Mouse (Mus musculus): Measurements from ENCODE around the gene Tnfsf9. TPM values are rescaled to one million over a fixed set of nuclear protein-coding genes. Genes with fewer than 3 reads are reported as not detected.

The Tnfsf9 gene
- polyA plus RNA-seq, 1 experiment from 2014 or later, result 4.2 TPM

- Histone ChIP-seq H3K27ac (replicated peaks) (no peak overlapping the region), H3K4me3 (no peak overlapping the region), H3K9ac (no peak overlapping the region), H3K4me2 (no peak overlapping the region), H3K36me3 (no peaks in the 10 kb centered on the region), H3K27me3 (peaks cover 42% of the 10 kb centered on the region), H3K9me3 (no peaks in the 10 kb centered on the region), H3K4me1 (replicated peaks) (peaks cover 14% of the 10 kb centered on the region)
- 79% methylated on average over 1 of the region's 1 CpGs for WGBS
- ATAC-seq (ENCODE audit: low read depth), result no peak
Observed at GRCm38 (mm10) chr17:57145115-57145514, 40.0 kb downstream of the Tnfsf9 start.

DNA sequence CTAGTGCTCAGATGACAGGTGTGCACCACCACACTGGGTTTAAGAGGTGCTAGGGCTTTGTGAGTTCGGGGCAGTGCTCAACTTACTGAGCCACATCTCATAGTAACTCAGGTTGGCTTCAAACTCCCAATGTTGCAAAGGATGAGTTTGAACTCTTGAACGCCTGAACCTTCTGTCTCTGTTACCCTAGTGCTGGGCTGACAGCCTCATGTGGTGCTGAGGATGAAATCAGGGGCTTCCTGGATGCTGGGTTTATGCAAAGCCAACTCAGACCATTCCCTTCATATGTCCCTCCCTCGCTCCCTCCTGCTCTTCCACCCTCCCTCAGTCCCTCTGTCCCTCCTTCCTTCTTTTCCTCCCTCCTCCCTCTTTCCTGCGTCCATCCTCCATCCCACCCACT is 43.2 kb downstream of the Tnfsf9 start:
- Histone ChIP-seq H3K4me2 (no peak overlapping the region), H3K4me1 (replicated peaks) (peaks cover 14% of the 10 kb centered on the region), H3K27me3 (peaks cover 52% of the 10 kb centered on the region), H3K36me3 (no peaks in the 10 kb centered on the region), H3K4me3 (no peak overlapping the region), H3K9ac (0 out of 2 replicates have a peak overlapping the region, but pooled peaks have one; percentile 59), H3K9me3 (no peaks in the 10 kb centered on the region), H3K27ac (replicated peaks) (no peak overlapping the region)
- no peak for ATAC-seq (ENCODE audit: low read depth)
- WGBS, result 65% methylated on average over 4 of the region's 4 CpGs

DNA sequence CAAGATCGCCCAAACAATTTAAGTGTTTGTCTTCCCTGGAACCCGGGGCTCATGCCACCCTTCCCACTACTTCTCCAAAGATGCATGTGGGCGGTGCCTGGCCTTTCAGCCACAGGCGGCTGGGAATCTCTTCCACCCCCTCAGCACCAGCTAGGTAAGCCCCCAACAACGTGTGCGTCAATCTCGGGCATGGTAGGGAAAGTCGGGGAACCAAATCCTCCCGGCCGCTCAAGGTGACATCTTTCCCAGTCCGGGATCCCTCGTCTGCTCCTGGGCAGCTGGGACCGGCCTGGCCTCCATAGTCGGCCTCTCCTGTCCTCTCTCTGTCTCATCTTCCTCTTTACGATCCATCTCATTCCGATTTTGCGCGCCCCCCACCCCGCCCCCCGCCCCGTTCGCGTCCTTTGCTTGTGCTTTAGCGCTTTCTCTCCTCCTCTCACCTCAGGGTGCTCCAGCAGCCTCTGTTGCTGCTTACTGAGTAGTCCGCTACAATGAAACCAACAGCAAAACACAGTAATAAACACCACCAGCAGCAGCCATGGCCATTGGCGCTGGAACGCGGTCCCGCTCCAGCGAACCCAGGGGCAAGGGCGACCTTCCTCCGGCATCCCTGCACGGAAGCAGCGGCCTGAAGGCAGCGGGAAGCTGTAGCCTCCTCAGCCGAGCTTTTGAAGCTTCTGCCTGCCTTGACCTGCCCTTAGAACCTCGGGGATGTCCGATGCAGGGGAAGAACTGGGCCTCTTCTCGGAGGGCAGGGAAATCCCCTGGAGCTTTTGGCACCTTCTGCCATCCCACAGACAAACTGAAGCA is 44.1 kb downstream of the Tnfsf9 start, which contains the start of gene Cd70:
Gene Cd70, minus strand, starts transcription at position 784 of the 810 bp plus-strand sequence.
- Histone ChIP-seq H3K27ac (replicated peaks) (no peak within 1 kb of the TSS), H3K27me3 (peaks cover 52% of the 10 kb centered on the region), H3K4me1 (replicated peaks) (peaks cover 14% of the 10 kb centered on the region), H3K36me3 (no peaks in the 10 kb centered on the region), H3K4me3 (peak within 1 kb of the TSS; percentile 37), H3K9ac (peak within 1 kb of the TSS; percentile 59), H3K9me3 (no peaks in the 10 kb centered on the region), H3K4me2 (peak within 1 kb of the TSS; percentile 58)
- ATAC-seq (ENCODE audit: low read depth), result peak; percentile 65; the same call in 1 of the 2 replicates
- WGBS, result 4% methylated on average over 39 of the region's 39 CpGs

GRCm38 (mm10) chr17:57153006-57153405 is 47.9 kb downstream of the Tnfsf9 start:
- peaks cover 14% of the 10 kb centered on the region for H3K4me1 ChIP-seq (replicated peaks)
- H3K36me3 ChIP-seq, result no peaks in the 10 kb centered on the region
- no peak overlapping the region for H3K4me2 ChIP-seq
- no peak overlapping the region for H3K27ac ChIP-seq (replicated peaks)
- no peak for ATAC-seq (ENCODE audit: low read depth)
- H3K4me3 ChIP-seq, result no peak overlapping the region
- peaks cover 31% of the 10 kb centered on the region for H3K27me3 ChIP-seq
- H3K9ac ChIP-seq, result no peak overlapping the region
- WGBS, result 64% methylated on average over 6 of the region's 6 CpGs
- H3K9me3 ChIP-seq, result no peaks in the 10 kb centered on the region

DNA sequence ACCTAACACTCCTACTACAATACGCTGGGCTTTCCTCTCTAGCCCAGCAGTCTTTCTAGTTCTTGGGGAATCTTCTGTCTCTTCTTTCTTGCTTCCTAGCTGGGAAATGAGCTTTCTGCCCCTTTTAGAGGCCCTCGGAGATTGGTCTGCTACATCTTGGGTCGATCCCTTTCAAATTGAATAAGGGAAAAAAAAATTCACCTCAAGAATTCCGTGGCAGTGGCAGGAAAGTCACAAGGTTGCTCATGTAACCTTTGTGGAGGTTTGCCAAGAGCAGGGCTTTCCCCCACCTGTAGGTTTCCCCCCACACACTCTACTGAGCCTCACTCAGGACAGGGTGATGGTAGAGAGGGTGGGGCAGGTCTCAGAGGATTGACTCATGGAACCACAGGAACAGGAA is 48.7 kb downstream of the Tnfsf9 start:
- no peaks in the 10 kb centered on the region for H3K36me3 ChIP-seq
- 87% methylated on average over 4 of the region's 4 CpGs for WGBS
- no peak overlapping the region for H3K4me3 ChIP-seq
- H3K4me1 ChIP-seq (replicated peaks), result peaks cover 10% of the 10 kb centered on the region
- H3K27me3 ChIP-seq, result peaks cover 23% of the 10 kb centered on the region
- no peak overlapping the region for H3K27ac ChIP-seq (replicated peaks)
- no peak overlapping the region for H3K4me2 ChIP-seq
- no peaks in the 10 kb centered on the region for H3K9me3 ChIP-seq
- no peak overlapping the region for H3K9ac ChIP-seq
- no peak for ATAC-seq (ENCODE audit: low read depth)

Other genes with a start within 250 kb of the Tnfsf9 start
- gene Acsbg2, start 230.9 kb upstream of the Tnfsf9 start, polyA plus RNA-seq (2015; fragmentation: Nextera tagmentation; extraction: Ambion mirVana), result not detected in 2 replicates
- 0.54 and 0.60 TPM in 2 replicates for gene 1700061G19Rik, start 229.8 kb upstream of the Tnfsf9 start, polyA plus RNA-seq (2015; fragmentation: Nextera tagmentation; extraction: Ambion mirVana)
- gene Mllt1, start 169.9 kb upstream of the Tnfsf9 start, polyA plus RNA-seq (2015; fragmentation: Nextera tagmentation; extraction: Ambion mirVana), result 66.8 and 68.0 TPM in 2 replicates
- gene Acer1, start 123.2 kb upstream of the Tnfsf9 start, polyA plus RNA-seq (2015; fragmentation: Nextera tagmentation; extraction: Ambion mirVana), result not detected in 2 replicates
- gene Clpp, start 115.0 kb upstream of the Tnfsf9 start, polyA plus RNA-seq (2015; fragmentation: Nextera tagmentation; extraction: Ambion mirVana), result 152 and 161 TPM in 2 replicates
- gene Alkbh7, start 108.0 kb upstream of the Tnfsf9 start, polyA plus RNA-seq (2015; fragmentation: Nextera tagmentation; extraction: Ambion mirVana), result 42.3 and 45.9 TPM in 2 replicates
- 0.47 TPM in 1 of 2 replicates, not detected in the other for gene Pspn, start 105.3 kb upstream of the Tnfsf9 start, polyA plus RNA-seq (2015; fragmentation: Nextera tagmentation; extraction: Ambion mirVana)
- gene Gtf2f1, start 94.0 kb upstream of the Tnfsf9 start, polyA plus RNA-seq (2015; fragmentation: Nextera tagmentation; extraction: Ambion mirVana), result 72.5 and 72.9 TPM in 2 replicates
- 0.32 and 0.43 TPM in 2 replicates for gene Gm17949, start 93.9 kb upstream of the Tnfsf9 start, polyA plus RNA-seq (2015; fragmentation: Nextera tagmentation; extraction: Ambion mirVana)
- 33.5 and 34.2 TPM in 2 replicates for gene Khsrp, start 73.8 kb upstream of the Tnfsf9 start, polyA plus RNA-seq (2015; fragmentation: Nextera tagmentation; extraction: Ambion mirVana)
- not detected in 2 replicates for gene Slc25a41, start 63.7 kb upstream of the Tnfsf9 start, polyA plus RNA-seq (2015; fragmentation: Nextera tagmentation; extraction: Ambion mirVana)
- gene Crb3, start 46.2 kb upstream of the Tnfsf9 start, polyA plus RNA-seq (2015; fragmentation: Nextera tagmentation; extraction: Ambion mirVana), result 0.92 and 1.1 TPM in 2 replicates
- gene Slc25a23, start 45.5 kb upstream of the Tnfsf9 start, polyA plus RNA-seq (2015; fragmentation: Nextera tagmentation; extraction: Ambion mirVana), result 29.5 and 33.3 TPM in 2 replicates
- 3.7 and 5.9 TPM in 2 replicates for gene Dennd1c, start 26.8 kb upstream of the Tnfsf9 start, polyA plus RNA-seq (2015; fragmentation: Nextera tagmentation; extraction: Ambion mirVana)
- gene Tubb4a, start 17.5 kb upstream of the Tnfsf9 start, polyA plus RNA-seq (2015; fragmentation: Nextera tagmentation; extraction: Ambion mirVana), result 381 and 413 TPM in 2 replicates
- gene Cd70, start 44.5 kb downstream of the Tnfsf9 start, polyA plus RNA-seq (2015; fragmentation: Nextera tagmentation; extraction: Ambion mirVana), result 0.56 and 0.62 TPM in 2 replicates
- gene Tnfsf14, start 88.9 kb downstream of the Tnfsf9 start, polyA plus RNA-seq (2015; fragmentation: Nextera tagmentation; extraction: Ambion mirVana), result not detected in 2 replicates
- 1.6 and 1.9 TPM in 2 replicates for gene C3, start 122.8 kb downstream of the Tnfsf9 start, polyA plus RNA-seq (2015; fragmentation: Nextera tagmentation; extraction: Ambion mirVana)
- 23.8 and 24.8 TPM in 2 replicates for gene Gpr108, start 143.1 kb downstream of the Tnfsf9 start, polyA plus RNA-seq (2015; fragmentation: Nextera tagmentation; extraction: Ambion mirVana)
- gene Trip10, start 144.1 kb downstream of the Tnfsf9 start, polyA plus RNA-seq (2015; fragmentation: Nextera tagmentation; extraction: Ambion mirVana), result 14.7 and 15.4 TPM in 2 replicates
- gene Vav1, start 173.8 kb downstream of the Tnfsf9 start, polyA plus RNA-seq (2015; fragmentation: Nextera tagmentation; extraction: Ambion mirVana), result 1.5 and 1.8 TPM in 2 replicates